Mouse (Mus musculus): ENCODE results near the gene 4930507D05Rik. TPM values are rescaled to one million over a fixed set of nuclear protein-coding genes. Genes with fewer than 3 reads are reported as not detected.

4930507D05Rik gene
- total and polyA plus RNA-seq, 2 experiments: 0.09 TPM; not detected in 1

DNA sequence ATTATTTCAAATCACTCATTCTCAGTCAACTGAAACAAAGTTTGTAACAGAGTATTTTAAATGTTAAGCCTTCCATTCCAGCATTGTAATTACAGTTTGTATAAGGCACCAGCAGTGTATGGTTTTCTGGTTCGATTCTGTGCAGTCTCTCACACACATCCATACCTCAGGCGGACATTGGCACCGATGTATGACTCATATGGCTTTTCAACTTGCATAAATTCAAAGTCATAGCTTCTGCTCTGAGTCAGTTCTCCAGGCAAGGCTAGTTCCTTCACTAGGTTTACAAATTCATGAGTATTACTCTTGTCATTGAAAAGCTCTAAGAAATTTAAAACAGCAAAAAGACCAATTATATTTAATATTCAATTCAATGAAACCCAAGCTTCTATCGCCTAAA lies 20.4 kb downstream of the 4930507D05Rik start:
- WGBS: 95% methylated on average over 4 of the region's 4 CpGs
- TF ChIP-seq POLR2A (IDR thresholded peaks at IDR 0.05; ENCODE audit: extremely low read depth, insufficient read depth, low read length): no peak
- no peak for TF ChIP-seq CTCF (IDR thresholded peaks at IDR 0.05; ENCODE audit: low read depth, low read length)
- H3K4me3 ChIP-seq (ENCODE audit: insufficient read depth, low read depth, low read length): no peak overlapping the region
- H3K27me3 ChIP-seq (ENCODE audit: control insufficient read depth, insufficient read depth, low read length): no peaks in the 10 kb centered on the region
- no peak for DNase-seq (ENCODE audit: extremely low read depth, low read depth, low spot score)
- H3K4me1 ChIP-seq (ENCODE audit: control insufficient read depth, insufficient read depth, low read length): no peaks in the 10 kb centered on the region
- peaks cover 4% of the 10 kb centered on the region; the same call in 1 of the 2 replicates for H3K79me2 ChIP-seq (ENCODE audit: control insufficient read depth, insufficient read depth, low read length)
- H3K9ac ChIP-seq (ENCODE audit: low read depth, low read length): no peak overlapping the region
- peaks cover 22% of the 10 kb centered on the region for H3K36me3 ChIP-seq (ENCODE audit: control insufficient read depth, insufficient read depth, low read length)
- H3K27ac ChIP-seq (replicated peaks; ENCODE audit: insufficient read depth, low read depth, low read length): no peak overlapping the region

DNA sequence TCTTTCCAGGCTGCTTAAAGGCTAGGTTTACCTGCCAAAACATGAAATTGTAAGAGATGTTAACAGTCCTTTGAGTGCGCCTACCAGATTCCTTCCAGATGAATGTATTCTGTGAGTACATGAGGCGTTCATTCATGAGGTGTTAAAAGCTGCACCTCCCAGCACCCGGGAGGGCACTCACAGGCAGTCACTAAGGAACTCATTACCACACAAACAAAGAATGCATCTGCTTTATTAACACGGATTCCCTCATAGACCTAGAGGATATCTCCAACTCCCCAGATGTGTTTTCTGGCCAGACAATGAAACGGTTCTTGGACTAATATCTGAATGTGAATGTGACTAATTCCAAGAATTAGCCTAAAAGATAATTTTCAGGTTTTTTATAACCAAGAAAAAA lies 21.8 kb downstream of the 4930507D05Rik start:
- WGBS: 83% methylated on average over 5 of the region's 5 CpGs
- DNase-seq (ENCODE audit: extremely low read depth, low read depth, low spot score): no peak
- Histone ChIP-seq H3K27me3 (ENCODE audit: control insufficient read depth, insufficient read depth, low read length) (no peaks in the 10 kb centered on the region), H3K27ac (replicated peaks; ENCODE audit: insufficient read depth, low read depth, low read length) (no peak overlapping the region), H3K79me2 (ENCODE audit: control insufficient read depth, insufficient read depth, low read length) (peaks cover 7% of the 10 kb centered on the region; the same call in 1 of the 2 replicates), H3K36me3 (ENCODE audit: control insufficient read depth, insufficient read depth, low read length) (peaks cover 20% of the 10 kb centered on the region), H3K4me3 (ENCODE audit: insufficient read depth, low read depth, low read length) (no peak overlapping the region), H3K4me1 (ENCODE audit: control insufficient read depth, insufficient read depth, low read length) (no peaks in the 10 kb centered on the region), H3K9ac (ENCODE audit: low read depth, low read length) (no peak overlapping the region)
- TF ChIP-seq CTCF (IDR thresholded peaks at IDR 0.05; ENCODE audit: low read depth, low read length) (no peak), POLR2A (IDR thresholded peaks at IDR 0.05; ENCODE audit: extremely low read depth, insufficient read depth, low read length) (no peak)

DNA sequence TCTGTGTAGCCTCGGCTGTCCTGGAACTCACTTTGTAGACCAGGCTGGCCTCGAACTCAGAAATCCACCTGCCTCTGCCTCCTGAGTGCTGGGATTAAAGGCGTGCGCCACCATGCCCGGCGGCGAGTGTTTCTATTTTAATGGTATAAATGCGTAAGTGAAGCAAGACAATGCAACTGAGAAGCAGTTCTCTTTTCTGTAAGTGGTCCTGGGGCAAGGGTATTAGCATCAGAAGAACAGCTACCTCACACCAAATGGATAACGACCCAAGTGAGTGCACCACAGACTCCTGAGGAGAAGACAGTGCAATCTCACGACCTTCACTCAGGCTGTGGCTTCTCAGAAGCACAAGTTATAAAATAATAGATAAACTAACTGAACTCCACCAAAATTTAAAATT lies 25.7 kb downstream of the 4930507D05Rik start:
- Histone ChIP-seq H3K79me2 (ENCODE audit: control insufficient read depth, insufficient read depth, low read length) (peaks cover 15% of the 10 kb centered on the region), H3K4me3 (ENCODE audit: insufficient read depth, low read depth, low read length) (no peak overlapping the region), H3K27me3 (ENCODE audit: control insufficient read depth, insufficient read depth, low read length) (no peaks in the 10 kb centered on the region), H3K9ac (ENCODE audit: low read depth, low read length) (no peak overlapping the region), H3K36me3 (ENCODE audit: control insufficient read depth, insufficient read depth, low read length) (peaks cover 14% of the 10 kb centered on the region), H3K27ac (replicated peaks; ENCODE audit: insufficient read depth, low read depth, low read length) (no peak overlapping the region), H3K4me1 (ENCODE audit: control insufficient read depth, insufficient read depth, low read length) (no peaks in the 10 kb centered on the region)
- 94% methylated on average over 10 of the region's 10 CpGs for WGBS
- TF ChIP-seq POLR2A (IDR thresholded peaks at IDR 0.05; ENCODE audit: extremely low read depth, insufficient read depth, low read length) (no peak), CTCF (IDR thresholded peaks at IDR 0.05; ENCODE audit: low read depth, low read length) (no peak)
- DNase-seq (ENCODE audit: extremely low read depth, low read depth, low spot score): no peak

DNA sequence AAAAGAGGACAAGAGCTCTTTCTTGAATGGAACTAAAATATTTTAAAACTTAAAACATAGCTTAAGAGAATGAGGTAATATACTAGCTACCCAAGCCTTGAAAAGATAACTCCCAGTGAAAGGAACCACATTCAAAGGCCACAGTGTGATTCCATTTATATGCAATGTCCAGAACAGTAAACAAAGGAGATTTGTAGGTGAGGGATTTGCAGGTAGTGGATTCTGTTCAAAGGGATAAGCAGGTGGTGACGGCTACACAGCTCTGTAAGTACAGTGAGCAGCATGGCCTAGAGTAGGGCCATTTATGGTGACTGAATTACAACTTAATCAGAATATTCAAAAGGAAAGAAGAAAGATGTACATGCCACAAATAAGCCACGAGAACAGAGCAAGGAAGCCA lies 27.7 kb downstream of the 4930507D05Rik start:
- Histone ChIP-seq H3K4me3 (ENCODE audit: insufficient read depth, low read depth, low read length) (no peak overlapping the region), H3K36me3 (ENCODE audit: control insufficient read depth, insufficient read depth, low read length) (peaks cover 13% of the 10 kb centered on the region), H3K9ac (ENCODE audit: low read depth, low read length) (no peak overlapping the region), H3K4me1 (ENCODE audit: control insufficient read depth, insufficient read depth, low read length) (no peaks in the 10 kb centered on the region), H3K27me3 (ENCODE audit: control insufficient read depth, insufficient read depth, low read length) (no peaks in the 10 kb centered on the region), H3K79me2 (ENCODE audit: control insufficient read depth, insufficient read depth, low read length) (peaks cover 23% of the 10 kb centered on the region), H3K27ac (replicated peaks; ENCODE audit: insufficient read depth, low read depth, low read length) (no peak overlapping the region)
- WGBS: 61% methylated on average over 2 of the region's 2 CpGs
- TF ChIP-seq CTCF (IDR thresholded peaks at IDR 0.05; ENCODE audit: low read depth, low read length): no peak
- TF ChIP-seq POLR2A (IDR thresholded peaks at IDR 0.05; ENCODE audit: extremely low read depth, insufficient read depth, low read length): no peak
- DNase-seq (ENCODE audit: extremely low read depth, low read depth, low spot score): no peak

DNA sequence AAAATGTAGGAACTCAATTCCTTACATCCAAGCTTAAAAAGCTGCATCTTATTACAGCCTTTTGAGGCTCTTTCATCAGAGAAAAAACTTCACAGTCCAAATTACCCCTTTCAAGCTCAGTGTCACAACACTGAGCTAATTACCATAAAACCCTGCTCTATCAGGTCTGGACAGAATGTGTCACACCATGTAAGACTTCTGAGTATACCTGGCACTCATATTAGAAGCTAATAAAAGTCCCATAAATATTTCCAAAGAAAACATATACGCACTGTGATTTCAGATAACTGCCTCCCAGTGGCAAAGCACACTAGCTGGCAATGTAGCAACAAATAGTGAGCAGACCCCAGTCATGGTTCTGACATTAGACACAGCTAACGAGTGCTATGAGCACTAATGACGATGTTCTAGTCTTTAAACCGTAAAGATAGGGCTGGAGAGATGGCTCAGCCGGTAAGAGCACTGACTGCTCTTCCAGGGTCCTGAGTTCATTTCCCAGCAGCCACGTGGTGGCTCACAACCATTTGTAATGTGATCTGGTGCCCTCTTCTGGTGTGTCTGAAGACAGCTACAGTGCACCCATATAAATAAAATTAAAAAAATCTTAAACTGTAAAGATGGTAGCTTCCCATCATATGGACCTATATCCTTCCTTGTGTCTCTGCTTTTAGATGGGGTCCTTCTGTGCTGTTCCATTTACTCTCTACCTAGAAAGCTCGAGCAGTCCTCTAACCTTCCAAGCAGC lies 32.0 kb downstream of the 4930507D05Rik start:
- no peak overlapping the region for H3K27ac ChIP-seq (replicated peaks; ENCODE audit: insufficient read depth, low read depth, low read length)
- TF ChIP-seq POLR2A (IDR thresholded peaks at IDR 0.05; ENCODE audit: extremely low read depth, insufficient read depth, low read length): no peak
- no peak for TF ChIP-seq CTCF (IDR thresholded peaks at IDR 0.05; ENCODE audit: low read depth, low read length)
- 79% methylated on average over 7 of the region's 7 CpGs for WGBS
- H3K79me2 ChIP-seq (ENCODE audit: control insufficient read depth, insufficient read depth, low read length): peaks cover 33% of the 10 kb centered on the region
- H3K4me1 ChIP-seq (ENCODE audit: control insufficient read depth, insufficient read depth, low read length): peaks cover 2% of the 10 kb centered on the region
- peaks cover 10% of the 10 kb centered on the region for H3K36me3 ChIP-seq (ENCODE audit: control insufficient read depth, insufficient read depth, low read length)
- H3K27me3 ChIP-seq (ENCODE audit: control insufficient read depth, insufficient read depth, low read length): no peaks in the 10 kb centered on the region
- H3K9ac ChIP-seq (ENCODE audit: low read depth, low read length): no peak overlapping the region
- no peak for DNase-seq (ENCODE audit: extremely low read depth, low read depth, low spot score)
- H3K4me3 ChIP-seq (ENCODE audit: insufficient read depth, low read depth, low read length): no peak overlapping the region

All from liver, adult 2 months (tissue).